Mouse (Mus musculus) CD4-positive, CD25-positive, alpha-beta regulatory T cell, adult 2 months (primary cell): Measurements from ENCODE around the gene Klc4.

Source experiments
- DNase-seq: peaks from one replicate; pipeline ENCODE4 v3.0.0-alpha.2; 2012; ENCODE audit warnings: low read depth, low spot score

Klc4 gene

GRCm38 (mm10) chr17:46589635-46590314, 56.0 kb downstream of the Klc4 start:
- no peak for DNase-seq

- DNase-seq: no peak
Measured at GRCm38 (mm10) chr17:46588913-46589312, 56.9 kb downstream of the Klc4 start.

DNA sequence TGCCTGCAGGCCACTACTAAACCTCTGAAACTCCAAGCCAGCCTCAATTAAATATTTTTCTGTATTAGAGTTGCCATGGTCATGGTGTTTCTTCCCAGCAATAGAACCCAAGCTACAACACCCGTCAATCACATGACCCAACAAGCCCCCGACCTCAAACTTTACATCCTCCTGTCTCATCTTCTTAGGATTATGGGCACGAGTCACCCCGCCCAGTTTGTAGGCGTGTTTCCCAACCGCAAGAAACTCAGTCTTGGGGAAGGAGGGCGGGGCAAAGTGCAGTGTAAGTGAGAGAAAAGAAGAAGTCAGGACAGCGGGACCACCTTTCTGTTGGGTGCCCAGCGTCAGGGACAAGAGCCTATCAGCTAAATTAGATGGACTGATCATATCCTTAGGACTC, 57.6 kb downstream of the Klc4 start:
- peak; percentile 38 for DNase-seq

DNA sequence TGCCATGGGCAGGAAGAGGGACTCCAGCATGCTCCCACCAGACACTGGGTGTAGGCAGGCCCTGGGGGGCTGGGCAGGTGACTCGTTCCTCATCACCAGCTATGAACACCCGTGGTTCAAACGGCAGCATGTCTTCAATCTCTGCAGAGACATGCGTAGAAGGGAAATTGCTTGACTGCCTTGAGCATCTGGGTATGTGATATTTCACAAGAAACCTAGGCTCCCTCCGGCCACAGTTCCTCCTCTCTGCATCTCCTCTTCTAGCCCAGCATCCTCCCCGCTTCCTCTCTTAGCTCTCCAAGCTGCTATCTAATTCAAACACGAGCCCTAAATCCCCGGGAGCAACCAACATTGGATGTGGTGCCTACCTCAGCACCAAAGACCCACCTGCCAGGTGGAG, 59.5 kb downstream of the Klc4 start:
- no peak for DNase-seq
